Mouse (Mus musculus): Measurements from ENCODE around the gene Cryga.

Cryga gene

GRCm38 (mm10) chr1:65103273-65103672, at the start of gene Cryga:
Cryga (minus strand) TSS chr1:65103373.
- DNase-seq (ENCODE audit: low read depth, low spot score) = no peak

DNA sequence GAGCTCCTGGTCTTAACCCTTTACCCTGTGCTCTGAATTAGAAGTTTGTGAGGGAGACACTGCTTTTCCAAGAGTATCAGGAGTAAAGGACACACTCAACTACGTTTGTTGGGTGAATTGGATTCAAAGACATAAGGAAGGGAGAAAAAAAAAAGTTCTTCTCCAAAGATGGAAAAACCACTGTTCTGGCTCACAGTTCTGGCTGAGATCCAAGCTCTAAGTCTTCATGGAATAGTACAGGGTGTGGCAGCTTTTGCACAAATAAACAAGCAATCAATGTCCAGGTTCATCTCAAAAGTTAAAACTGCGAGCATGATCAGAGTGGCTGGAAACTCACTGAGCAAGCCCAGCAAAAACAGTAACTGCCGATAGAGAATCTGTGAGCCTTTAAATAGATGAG, 44.8 kb upstream of the Cryga start:
- no peak for DNase-seq (ENCODE audit: low read depth, low spot score)

- DNase-seq (ENCODE audit: low read depth, low spot score) = no peak
Measured at GRCm38 (mm10) chr1:65147326-65147725, 44.2 kb upstream of the Cryga start.

GRCm38 (mm10) chr1:65146601-65147000, 43.4 kb upstream of the Cryga start:
- no peak for DNase-seq (ENCODE audit: low read depth, low spot score)

- no peak for DNase-seq (ENCODE audit: low read depth, low spot score)
Measured at GRCm38 (mm10) chr1:65144783-65145182, 41.6 kb upstream of the Cryga start.

DNA sequence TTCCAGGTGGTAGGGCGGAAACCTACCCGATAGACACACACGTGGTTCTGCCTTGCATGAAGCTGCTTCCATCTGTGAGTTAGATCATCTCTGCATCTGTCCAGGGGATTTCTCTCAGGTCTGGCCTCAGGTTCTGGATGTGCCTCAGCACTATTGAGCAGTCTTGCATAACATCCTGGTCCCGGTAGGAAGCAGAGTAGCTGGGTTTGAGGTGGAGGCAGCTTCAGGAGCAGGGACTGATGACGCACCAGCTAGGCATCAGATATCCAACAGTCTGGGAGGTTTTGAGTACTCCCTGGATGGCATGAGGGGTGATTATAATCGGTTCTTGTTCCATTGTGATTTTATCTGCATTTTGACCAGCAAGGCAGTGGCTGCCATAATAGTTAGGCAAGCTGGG, 34.4 kb upstream of the Cryga start:
- no peak for DNase-seq (ENCODE audit: low read depth, low spot score)

DNA sequence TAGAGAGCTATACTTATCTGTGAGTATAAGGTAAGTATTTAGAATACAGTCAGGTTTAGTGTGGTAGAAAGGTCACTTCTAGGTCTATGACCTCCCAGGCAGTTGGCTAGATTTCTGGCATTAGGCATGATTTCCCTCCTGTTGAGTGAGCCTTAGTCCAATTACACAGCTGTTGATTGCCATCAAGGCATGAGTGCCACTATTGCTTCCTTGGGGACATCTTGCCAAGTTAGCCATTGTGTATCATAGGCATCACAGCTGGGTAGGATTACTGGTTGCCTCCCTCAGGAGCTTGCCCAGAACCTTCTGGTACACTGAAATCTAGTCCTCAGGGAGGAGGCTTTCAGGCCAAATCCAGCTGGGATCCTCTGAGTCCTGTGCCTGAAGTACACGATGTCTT, 29.7 kb upstream of the Cryga start:
- DNase-seq (ENCODE audit: low read depth, low spot score) = no peak

DNA sequence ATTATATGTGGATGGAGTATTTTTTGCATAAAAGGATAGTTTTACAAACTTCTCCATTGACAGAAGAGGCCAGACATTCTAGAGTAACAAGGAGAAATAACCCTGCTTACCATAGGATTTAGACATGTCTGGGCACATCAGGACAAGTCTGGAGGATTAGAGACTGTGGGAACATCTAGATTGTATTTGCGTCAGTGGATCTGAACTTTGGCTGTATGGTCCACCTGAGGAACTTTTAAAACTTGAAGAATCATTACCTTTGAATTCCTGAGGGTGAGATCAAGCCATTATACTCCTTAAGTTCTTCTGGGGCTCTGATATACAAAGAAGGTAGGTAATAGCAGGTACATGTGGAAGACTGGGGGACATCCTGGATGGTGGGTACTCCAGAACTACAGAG, 28.5 kb upstream of the Cryga start:
- no peak for DNase-seq (ENCODE audit: low read depth, low spot score)

DNA sequence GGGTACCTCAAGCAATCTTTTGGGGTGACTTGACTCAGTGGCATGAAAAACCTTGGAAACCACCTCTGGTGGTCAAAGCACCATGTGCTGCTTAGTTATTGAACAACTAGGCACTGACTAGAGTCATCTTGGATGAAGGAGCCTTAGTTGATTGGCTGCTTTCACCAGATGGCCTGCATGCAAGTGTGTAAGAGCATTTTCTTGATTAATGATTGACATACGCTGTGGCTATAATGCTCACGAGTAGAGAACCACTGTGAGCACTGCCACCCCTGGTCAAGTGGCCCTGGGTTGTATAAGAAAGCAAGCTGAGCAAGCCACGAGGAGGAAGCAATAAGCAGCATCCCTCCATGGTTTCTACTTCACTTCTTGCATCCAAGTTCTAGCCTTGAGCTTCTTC, 27.1 kb upstream of the Cryga start:
- DNase-seq (ENCODE audit: low read depth, low spot score) = no peak

- DNase-seq (ENCODE audit: low read depth, low spot score) = no peak
Measured at GRCm38 (mm10) chr1:65129634-65130180, 26.5 kb upstream of the Cryga start.

GRCm38 (mm10) chr1:65122574-65123372, 19.6 kb upstream of the Cryga start, which contains the start of gene D630023F18Rik:
D630023F18Rik (minus strand) TSS chr1:65123214.
- no peak for DNase-seq (ENCODE audit: low read depth, low spot score)

- no peak for DNase-seq (ENCODE audit: low read depth, low spot score)
Measured at GRCm38 (mm10) chr1:65119438-65119837, 16.3 kb upstream of the Cryga start, which contains the start of gene Gm28845. Gm28845 (minus strand) TSS chr1:65119558.

DNA sequence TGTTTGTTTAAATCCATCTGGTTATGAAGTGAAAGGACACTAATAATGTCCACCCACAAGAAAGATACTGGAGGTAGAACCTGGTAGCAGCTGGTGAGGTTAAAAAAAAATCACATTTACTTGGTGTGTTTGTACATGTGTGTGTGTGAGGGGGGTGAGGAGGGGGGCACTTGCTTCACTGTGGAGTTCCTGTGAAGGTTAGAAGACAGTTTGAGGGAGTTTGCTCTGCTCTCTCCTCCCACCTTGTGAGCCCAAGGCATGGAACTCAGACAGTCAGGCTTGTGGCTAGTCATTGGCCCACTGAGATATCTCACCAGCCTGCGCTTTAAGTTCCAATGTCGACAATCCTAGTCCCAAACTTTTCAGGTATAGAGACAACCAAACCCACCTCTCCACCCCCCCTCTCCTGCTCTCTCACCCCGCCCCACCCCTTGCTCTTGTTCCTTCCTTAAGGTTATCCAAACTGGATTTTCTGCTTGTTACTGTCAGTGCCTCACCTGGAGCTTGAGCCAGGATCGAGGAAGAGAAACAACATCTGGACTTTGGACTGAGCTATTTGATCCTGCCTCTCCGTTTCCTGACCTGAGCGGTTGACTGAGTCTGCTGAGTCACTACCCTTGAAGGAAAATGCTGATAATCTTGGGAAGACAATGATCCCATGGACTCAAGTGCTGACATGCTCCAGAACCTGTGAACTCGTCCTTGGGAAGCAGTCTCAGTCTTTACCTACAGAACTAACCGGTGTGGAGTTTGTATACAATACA, 15.2 kb upstream of the Cryga start:
- no peak for DNase-seq (ENCODE audit: low read depth, low spot score)

DNA sequence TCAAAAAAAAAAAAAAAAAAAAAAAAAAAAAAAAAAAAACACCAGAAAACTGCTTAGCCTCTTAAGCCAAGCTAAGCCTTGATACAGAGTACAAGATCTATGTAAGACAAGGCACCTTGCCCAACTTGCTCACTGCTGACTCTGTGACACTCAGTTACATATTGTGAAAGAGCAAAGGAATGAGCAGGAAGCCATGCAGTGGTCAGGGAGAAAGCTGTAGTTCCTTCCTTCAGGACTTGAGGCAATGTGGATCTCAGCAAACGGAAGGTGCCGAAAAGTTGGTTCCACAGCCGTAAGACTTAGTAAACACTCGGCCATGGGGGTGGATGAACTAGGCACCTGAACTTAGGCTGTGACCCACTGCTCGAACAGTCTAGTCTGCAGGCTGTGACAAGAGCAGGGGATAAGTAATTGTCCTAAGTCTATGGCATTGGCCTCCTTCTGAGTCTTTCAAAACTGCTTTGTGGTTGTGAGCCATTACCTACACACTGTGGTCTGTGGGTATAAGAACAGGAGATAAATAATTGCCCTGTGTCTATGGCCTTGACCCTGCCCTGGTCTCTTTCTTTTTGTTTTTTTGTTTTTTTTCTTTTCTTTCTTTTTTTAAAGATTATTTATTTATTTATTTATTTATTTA, 10.5 kb upstream of the Cryga start:
- DNase-seq (ENCODE audit: low read depth, low spot score) = no peak

GRCm38 (mm10) chr1:65112807-65113196, 9.6 kb upstream of the Cryga start:
- DNase-seq (ENCODE audit: low read depth, low spot score) = no peak

DNA sequence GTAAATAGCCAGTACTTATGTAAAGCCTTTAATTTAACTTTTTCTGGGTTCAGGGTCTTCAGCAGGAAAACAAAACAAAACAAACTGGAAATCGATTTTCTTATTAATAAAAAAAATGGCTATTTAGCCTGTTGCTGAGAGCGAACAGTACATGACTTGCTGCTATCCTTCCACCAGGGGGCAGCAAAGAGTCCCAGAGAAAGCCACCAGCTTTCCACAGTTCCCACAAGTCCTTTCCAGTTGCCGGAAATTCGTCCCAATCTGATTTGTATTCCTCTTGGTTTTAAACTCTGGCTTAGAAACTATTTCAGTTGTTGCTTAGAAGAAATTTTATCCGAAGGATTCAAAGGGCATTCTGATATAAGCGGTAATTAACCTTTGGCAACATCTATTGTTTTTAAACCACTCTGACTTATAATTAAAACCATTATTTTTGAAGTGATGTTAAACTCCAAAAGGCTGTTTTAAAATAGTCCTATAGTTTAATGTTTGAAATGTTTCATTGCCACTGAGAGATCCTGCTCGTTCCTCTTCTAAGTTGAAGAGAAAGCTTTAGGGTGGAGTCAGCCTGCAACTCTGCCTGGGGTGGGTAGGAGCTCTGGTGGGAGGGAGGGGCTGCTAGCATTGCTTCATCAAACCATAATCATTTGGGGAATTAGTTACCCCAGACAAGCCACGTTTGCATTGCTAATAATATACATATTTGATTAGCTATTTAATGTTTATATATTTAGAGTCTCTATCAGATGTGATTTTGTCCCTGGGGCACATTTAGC, 9.0 kb upstream of the Cryga start:
- peak; percentile 84 for DNase-seq (ENCODE audit: low read depth, low spot score)

DNA sequence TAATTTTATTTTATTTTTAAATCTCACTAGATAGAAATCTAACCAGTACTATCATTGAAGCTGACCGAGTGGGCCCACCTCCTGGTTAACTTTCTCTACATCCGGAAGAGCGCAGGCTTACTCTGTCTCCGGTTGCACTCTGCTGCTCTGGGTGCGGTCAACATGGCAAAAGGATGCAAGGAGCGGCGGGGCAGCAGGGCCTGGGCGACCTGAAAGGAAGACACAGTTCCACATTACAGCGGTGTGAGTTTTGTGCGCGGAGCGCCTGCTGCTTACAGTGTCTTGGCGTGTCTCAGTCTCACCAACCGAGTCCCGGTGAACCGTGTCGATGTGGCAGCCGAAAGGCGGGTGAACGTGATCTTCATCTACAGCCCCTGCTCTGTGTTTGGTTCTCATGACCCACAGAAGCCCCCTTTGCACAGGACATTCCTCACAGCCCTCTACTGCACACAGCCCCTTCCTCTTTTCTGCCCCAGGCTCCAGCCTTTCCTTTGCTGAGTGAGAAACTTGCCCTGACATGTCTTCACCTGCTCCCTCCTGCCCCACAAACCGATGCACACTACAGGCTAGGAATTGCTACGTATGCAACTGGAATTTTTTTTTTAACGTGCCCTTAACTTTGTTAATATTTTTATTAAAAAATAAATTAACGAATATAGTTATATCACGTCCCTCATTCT, 6.7 kb upstream of the Cryga start:
- no peak for DNase-seq (ENCODE audit: low read depth, low spot score)

GRCm38 (mm10) chr1:65109196-65109595, 6.0 kb upstream of the Cryga start:
- no peak for DNase-seq (ENCODE audit: low read depth, low spot score)

- no peak for DNase-seq (ENCODE audit: low read depth, low spot score)
Measured at GRCm38 (mm10) chr1:65107654-65108279, 4.6 kb upstream of the Cryga start.

DNA sequence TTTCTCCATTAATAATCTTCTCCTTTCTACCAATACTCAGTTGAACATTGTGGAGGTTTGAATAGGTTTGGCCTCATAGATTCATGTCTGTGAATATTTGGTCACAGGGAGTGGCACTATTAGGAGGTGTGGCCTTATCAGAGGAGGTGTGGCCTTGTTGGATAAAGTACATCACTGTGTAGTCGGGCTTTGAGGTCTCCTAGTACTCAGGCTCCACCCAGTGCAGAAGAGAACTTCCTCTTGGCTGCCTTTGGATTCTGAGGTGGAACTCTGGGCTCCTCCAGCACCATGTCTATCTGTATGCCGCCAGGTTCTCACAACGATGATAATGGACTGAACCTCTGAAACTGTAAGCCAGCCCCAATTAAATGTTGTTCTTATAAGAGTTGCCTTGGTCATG, 6.2 kb downstream of the Cryga start:
- DNase-seq (ENCODE audit: low read depth, low spot score) = no peak

All from retina, postnatal 7 days (tissue).